Mouse (Mus musculus): ENCODE data around the gene Spryd3. TPM values are rescaled to one million over a fixed set of nuclear protein-coding genes. Genes with fewer than 3 reads are reported as not detected.

Spryd3 gene
- total RNA-seq, 1 experiment = 34.8 TPM

DNA sequence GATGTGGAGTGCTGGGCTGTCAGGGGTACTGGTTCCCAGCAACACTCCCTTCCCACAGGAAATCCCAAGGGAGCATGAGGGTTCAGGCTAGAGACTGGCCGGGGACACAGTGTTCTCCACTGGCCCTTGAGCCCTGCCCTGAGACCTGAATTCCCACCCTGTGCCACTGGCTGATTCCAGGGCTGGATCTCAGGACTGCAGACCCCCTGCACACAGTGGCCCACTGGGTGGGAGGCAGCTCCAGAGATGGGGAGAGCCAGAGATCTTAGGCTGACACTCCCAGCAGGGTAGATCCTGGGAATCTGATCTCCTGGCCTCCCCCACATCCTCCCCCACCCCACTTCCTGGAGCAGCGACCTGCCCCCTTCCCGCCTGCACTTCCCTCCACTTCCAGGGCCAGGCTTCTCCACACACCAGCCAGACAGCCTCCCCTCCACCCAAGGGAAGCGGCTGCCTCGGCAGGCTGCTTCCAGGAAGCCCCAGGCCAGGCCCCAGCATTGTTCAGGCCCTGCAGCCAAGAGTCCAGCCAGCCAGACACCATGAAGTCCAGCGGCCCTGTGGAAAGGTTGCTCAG lies 33.4 kb downstream of the Spryd3 start:
- Histone ChIP-seq H3K4me1 (ENCODE audit: control insufficient read depth in 2 of 2, insufficient read depth in 2 of 2, low read length in 2 of 2, poor library complexity in 1 of 2) (peaks cover 10 to 45% of the 10 kb centered on the region in 2 experiments; a peak in 3 of 4 replicates), H3K27ac (ENCODE audit: insufficient read depth, low read depth, low read length, poor library complexity, severe bottlenecking) (no peak overlapping the region), H3K36me3 (ENCODE audit: control insufficient read depth, insufficient read depth, low read length, poor library complexity, severe bottlenecking) (peaks cover 7% of the 10 kb centered on the region; the same call in 1 of the 2 replicates), H3K9me3 (ENCODE audit: control insufficient read depth, insufficient read depth, low read depth, low read length) (no peaks in the 10 kb centered on the region), H3K9ac (ENCODE audit: insufficient read depth, low read depth, low read length, poor library complexity, severe bottlenecking) (peak overlapping the region; percentile 24; the same call in 1 of the 2 replicates), H3K4me3 (ENCODE audit: insufficient read depth in 1 of 2, low read depth in 1 of 2, low read length in 2 of 2, poor library complexity in 1 of 2, severe bottlenecking in 1 of 2) (peak overlapping the region; percentile 23 to 24; a peak in 2 of 4 replicates)
- TF ChIP-seq ZC3H11A (IDR thresholded peaks at IDR 0.05; ENCODE audit: borderline replicate concordance, low read depth, low read length) = no peak
- no peak for TF ChIP-seq MAFK (IDR thresholded peaks at IDR 0.05; ENCODE audit: insufficient read depth, low read depth, low read length)
- in situ Hi-C loops (cut with MboI; ENCODE audit: low sequenced_read_pairs in 2 of 2, unreplicated experiment in 2 of 2) = no loop called here
- no peak for DNase-seq (ENCODE audit: low read depth, low spot score)

DNA sequence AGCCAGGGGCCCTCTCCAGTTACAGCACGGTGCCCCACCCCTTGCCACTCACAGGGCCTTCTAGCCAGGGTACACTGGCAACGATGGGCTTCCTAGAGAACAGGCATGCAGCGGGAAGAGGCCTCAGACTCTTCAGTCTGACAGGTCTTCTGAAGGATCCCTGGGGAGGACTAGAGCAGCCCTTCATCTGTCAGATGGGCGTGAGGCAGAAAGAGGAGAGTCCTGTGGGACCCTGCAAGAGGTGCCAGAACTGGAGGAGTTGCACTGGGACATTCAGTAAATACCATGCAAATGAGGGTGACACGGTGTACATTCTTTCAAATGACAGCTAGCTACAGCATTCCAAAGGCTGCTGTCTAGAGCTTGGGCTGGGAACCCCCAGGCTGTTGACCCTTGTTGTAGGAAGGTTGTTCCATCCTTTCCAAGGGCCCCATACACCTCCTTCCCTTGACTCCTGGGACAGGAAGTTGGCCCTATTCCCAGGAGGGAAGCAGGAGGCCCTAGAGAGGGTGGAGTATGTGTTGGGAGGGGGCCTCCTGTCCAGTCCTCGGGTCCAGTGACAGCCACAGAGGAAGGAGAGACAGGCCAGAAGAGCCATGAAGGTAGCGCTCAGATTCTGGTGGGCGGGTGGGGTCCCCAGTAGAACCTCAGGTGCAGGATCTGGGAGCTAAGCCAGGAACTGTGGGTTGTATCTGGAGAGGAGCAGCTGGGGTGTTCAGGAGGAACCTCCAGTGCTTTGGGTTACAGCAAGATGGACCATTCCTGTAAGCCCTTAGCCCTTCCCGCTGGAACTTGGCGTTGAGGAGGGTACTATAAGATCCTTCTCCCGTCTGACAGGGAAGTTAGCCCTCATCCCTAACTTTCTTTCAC lies 34.1 kb downstream of the Spryd3 start:
- Histone ChIP-seq H3K27ac (ENCODE audit: insufficient read depth, low read depth, low read length, poor library complexity, severe bottlenecking) (no peak overlapping the region), H3K9me3 (ENCODE audit: control insufficient read depth, insufficient read depth, low read depth, low read length) (no peaks in the 10 kb centered on the region), H3K36me3 (ENCODE audit: control insufficient read depth, insufficient read depth, low read length, poor library complexity, severe bottlenecking) (peaks cover 13% of the 10 kb centered on the region), H3K9ac (ENCODE audit: insufficient read depth, low read depth, low read length, poor library complexity, severe bottlenecking) (peak overlapping the region; percentile 20; the same call in 1 of the 2 replicates), H3K4me1 (ENCODE audit: control insufficient read depth in 2 of 2, insufficient read depth in 2 of 2, low read length in 2 of 2, poor library complexity in 1 of 2) (peaks cover 7 to 47% of the 10 kb centered on the region in 2 experiments; a peak in 3 of 4 replicates), H3K4me3 (ENCODE audit: insufficient read depth in 1 of 2, low read depth in 1 of 2, low read length in 2 of 2, poor library complexity in 1 of 2, severe bottlenecking in 1 of 2) (no peak overlapping the region)
- in situ Hi-C loops (cut with MboI; ENCODE audit: low sequenced_read_pairs in 2 of 2, unreplicated experiment in 2 of 2) = no loop called here
- TF ChIP-seq CHD2 (IDR thresholded peaks at IDR 0.05; ENCODE audit: low read depth, low read length) (no peak), ZNF384 (IDR thresholded peaks at IDR 0.05; ENCODE audit: low read depth, low read length) (no peak), ZC3H11A (IDR thresholded peaks at IDR 0.05; ENCODE audit: borderline replicate concordance, low read depth, low read length) (no peak), HCFC1 (IDR thresholded peaks at IDR 0.05; ENCODE audit: borderline replicate concordance, insufficient read depth, low read length) (no peak), MAFK (IDR thresholded peaks at IDR 0.05; ENCODE audit: insufficient read depth, low read depth, low read length) (no peak)
- DNase-seq (ENCODE audit: low read depth, low spot score) = no peak

DNA sequence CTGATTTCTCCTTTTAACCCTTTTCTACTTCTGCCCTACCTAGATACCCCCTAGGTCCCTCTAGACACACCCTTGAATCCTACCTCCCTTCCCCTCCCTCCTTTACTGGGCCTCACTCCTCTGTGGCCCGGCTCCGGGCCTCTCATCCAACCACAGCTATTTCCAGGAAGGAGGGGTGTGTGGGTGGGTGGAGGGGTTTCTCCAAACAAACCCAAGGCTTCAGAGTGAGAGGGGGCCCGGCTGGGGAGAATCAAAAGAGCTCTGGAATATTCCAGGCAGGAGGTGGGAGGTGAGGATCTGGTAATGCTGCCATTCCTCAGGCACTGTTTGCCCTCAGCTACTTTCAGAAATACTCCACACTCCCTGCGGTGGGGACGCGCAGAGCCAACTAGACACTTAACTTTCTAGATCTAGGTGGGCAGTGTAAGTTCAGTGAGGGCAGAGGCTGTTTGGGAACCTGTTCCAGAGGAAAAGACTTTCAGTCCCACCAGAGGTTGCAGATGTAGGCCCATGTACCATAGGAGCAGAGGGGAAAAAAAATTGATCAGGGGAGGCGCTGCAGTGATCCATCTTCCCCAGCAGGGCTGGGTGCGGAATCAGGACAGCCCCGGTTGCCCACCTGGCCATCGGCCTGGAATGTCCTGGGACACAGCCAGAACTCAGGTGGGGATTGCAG lies 34.9 kb downstream of the Spryd3 start:
- TF ChIP-seq MAFK (IDR thresholded peaks at IDR 0.05; ENCODE audit: insufficient read depth, low read depth, low read length) (no peak), CHD2 (IDR thresholded peaks at IDR 0.05; ENCODE audit: low read depth, low read length) (no peak), ZNF384 (IDR thresholded peaks at IDR 0.05; ENCODE audit: low read depth, low read length) (no peak), HCFC1 (IDR thresholded peaks at IDR 0.05; ENCODE audit: borderline replicate concordance, insufficient read depth, low read length) (no peak), ZC3H11A (IDR thresholded peaks at IDR 0.05; ENCODE audit: borderline replicate concordance, low read depth, low read length) (no peak)
- no peak for DNase-seq (ENCODE audit: low read depth, low spot score)
- in situ Hi-C loops (cut with MboI; ENCODE audit: low sequenced_read_pairs in 2 of 2, unreplicated experiment in 2 of 2) = no loop called here
- Histone ChIP-seq H3K36me3 (ENCODE audit: control insufficient read depth, insufficient read depth, low read length, poor library complexity, severe bottlenecking) (peaks cover 17% of the 10 kb centered on the region), H3K9ac (ENCODE audit: insufficient read depth, low read depth, low read length, poor library complexity, severe bottlenecking) (peak overlapping the region; percentile 20; the same call in 1 of the 2 replicates), H3K27ac (ENCODE audit: insufficient read depth, low read depth, low read length, poor library complexity, severe bottlenecking) (no peak overlapping the region), H3K4me3 (ENCODE audit: insufficient read depth in 1 of 2, low read depth in 1 of 2, low read length in 2 of 2, poor library complexity in 1 of 2, severe bottlenecking in 1 of 2) (peak overlapping the region; percentile 70 to 79), H3K4me1 (ENCODE audit: control insufficient read depth in 2 of 2, insufficient read depth in 2 of 2, low read length in 2 of 2, poor library complexity in 1 of 2) (peaks cover 7 to 45% of the 10 kb centered on the region in 2 experiments; a peak in 3 of 4 replicates), H3K9me3 (ENCODE audit: control insufficient read depth, insufficient read depth, low read depth, low read length) (no peaks in the 10 kb centered on the region)

DNA sequence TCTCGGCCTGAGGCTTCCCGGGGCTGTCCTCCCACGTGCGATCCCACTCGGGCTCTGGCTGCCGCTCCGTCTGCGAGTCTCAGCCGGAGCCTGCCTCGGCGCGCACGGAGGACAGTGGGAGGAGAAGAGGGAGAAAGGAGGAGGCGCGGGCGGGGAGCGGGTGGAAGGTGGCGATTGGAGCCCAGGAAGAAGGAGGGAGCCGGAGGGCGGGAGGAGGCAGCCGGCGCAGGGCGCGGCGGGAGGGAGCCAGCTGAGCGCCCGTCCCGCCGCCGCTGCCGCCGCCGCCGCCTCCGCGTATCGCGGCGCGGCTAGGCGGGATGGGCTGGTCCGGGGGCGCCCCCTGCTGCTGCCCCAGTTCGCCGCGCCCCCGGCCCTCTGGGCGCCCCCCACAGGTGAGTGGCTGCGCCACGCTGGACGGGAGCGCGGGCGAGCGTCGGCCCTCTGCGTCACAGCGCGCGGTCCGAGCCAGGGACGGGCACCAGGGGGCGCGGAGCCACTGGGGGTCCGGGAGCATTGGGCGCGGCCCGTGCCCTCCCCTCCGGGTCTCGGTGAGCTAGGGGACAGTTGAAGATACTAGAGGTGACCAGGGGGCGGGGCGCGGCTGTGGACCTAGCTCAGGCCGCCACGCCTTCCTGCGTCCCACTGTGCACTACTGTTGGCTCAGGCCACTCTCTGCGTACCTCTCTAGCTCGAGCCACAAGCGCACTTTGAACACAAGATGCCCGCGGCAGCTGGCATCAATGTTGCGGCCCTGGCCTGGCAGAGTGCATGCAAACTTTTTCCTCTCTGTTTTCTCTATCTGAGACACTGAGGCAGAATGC lies 35.7 kb downstream of the Spryd3 start, which contains the start of gene Tns2:
Gene Tns2 (plus strand): TSS at position 253 of the 821 bp plus-strand sequence.
- H3K4me1 ChIP-seq (ENCODE audit: control insufficient read depth in 2 of 2, insufficient read depth in 2 of 2, low read length in 2 of 2, poor library complexity in 1 of 2) = peaks cover 7 to 44% of the 10 kb centered on the region in 2 experiments; a peak in 3 of 4 replicates
- no peak for TF ChIP-seq CHD2 (IDR thresholded peaks at IDR 0.05; ENCODE audit: low read depth, low read length)
- no peak for TF ChIP-seq ZC3H11A (IDR thresholded peaks at IDR 0.05; ENCODE audit: borderline replicate concordance, low read depth, low read length)
- TF ChIP-seq ZNF384 (IDR thresholded peaks at IDR 0.05; ENCODE audit: low read depth, low read length) = no peak
- no peak for TF ChIP-seq MAFK (IDR thresholded peaks at IDR 0.05; ENCODE audit: insufficient read depth, low read depth, low read length)
- TF ChIP-seq HCFC1 (IDR thresholded peaks at IDR 0.05; ENCODE audit: borderline replicate concordance, insufficient read depth, low read length) = no peak
- peak within 1 kb of the TSS; percentile 70 to 79 for H3K4me3 ChIP-seq (ENCODE audit: insufficient read depth in 1 of 2, low read depth in 1 of 2, low read length in 2 of 2, poor library complexity in 1 of 2, severe bottlenecking in 1 of 2)
- no peaks in the 10 kb centered on the region for H3K9me3 ChIP-seq (ENCODE audit: control insufficient read depth, insufficient read depth, low read depth, low read length)
- no peak within 1 kb of the TSS for H3K27ac ChIP-seq (ENCODE audit: insufficient read depth, low read depth, low read length, poor library complexity, severe bottlenecking)
- in situ Hi-C loops (cut with MboI; ENCODE audit: low sequenced_read_pairs in 2 of 2, unreplicated experiment in 2 of 2) = no loop called here
- no peak for DNase-seq (ENCODE audit: low read depth, low spot score)
- peaks cover 24% of the 10 kb centered on the region for H3K36me3 ChIP-seq (ENCODE audit: control insufficient read depth, insufficient read depth, low read length, poor library complexity, severe bottlenecking)
- peak within 1 kb of the TSS; percentile 74 for H3K9ac ChIP-seq (ENCODE audit: insufficient read depth, low read depth, low read length, poor library complexity, severe bottlenecking)

All from ES-E14 (cell line).